Mouse (Mus musculus) limb, embryonic 13.5 days (tissue): ENCODE measurements at regions not wholly inside any gene's neighbourhood (a gene's known extent, or its start where the extent isn't known, plus 50 kb on each side); places are given as distances from the start of the nearest gene placed in this dataset.

Experiments used
- ATAC-seq: fragments of 200-750 bp; cut with Nextera tagmentation; 2 replicates; pipeline ENCODE4 v1.8.0; 2017; ENCODE audit warnings: low read depth, moderate number of reproducible peaks, moderate TSS enrichment; ENCODE audit not compliant: low FRiP score
- H3K27ac ChIP-seq: fragments of 300-500 bp; sonication (generic); 2 replicates; pipeline ENCODE4 v1.5.1; 2015; ENCODE audit warnings: inconsistent platforms, mild to moderate bottlenecking, moderate library complexity
- H3K27me3 ChIP-seq: fragments of 300-500 bp; sonication (generic); 2 replicates; pipeline ENCODE4 v1.6.1; 2015; ENCODE audit warnings: mild to moderate bottlenecking, inconsistent platforms
- H3K36me3 ChIP-seq: fragments of 300-500 bp; sonication (generic); 2 replicates; pipeline ENCODE4 v1.6.1; 2015; ENCODE audit warnings: inconsistent platforms, mild to moderate bottlenecking, moderate library complexity
- H3K4me1 ChIP-seq: fragments of 300-500 bp; sonication (generic); 2 replicates; pipeline ENCODE4 v1.6.1; 2015; ENCODE audit warnings: inconsistent platforms
- H3K4me2 ChIP-seq: fragments of 300-500 bp; sonication (generic); replicated peaks from 2 replicates; pipeline ENCODE4 v1.6.1; 2015; ENCODE audit warnings: inconsistent platforms, mild to moderate bottlenecking, moderate library complexity
- H3K4me3 ChIP-seq: fragments of 300-500 bp; sonication (generic); 2 replicates; pipeline ENCODE4 v1.5.1; 2015; ENCODE audit warnings: moderate library complexity, mild to moderate bottlenecking, inconsistent platforms
- H3K9ac ChIP-seq: fragments of 300-500 bp; sonication (generic); 2 replicates; pipeline ENCODE4 v1.6.1; 2015; ENCODE audit warnings: mild to moderate bottlenecking, inconsistent platforms
- H3K9me3 ChIP-seq: fragments of 300-500 bp; sonication (generic); 2 replicates; pipeline ENCODE4 v1.6.1; 2016; ENCODE audit warnings: inconsistent platforms
- WGBS: fragments of 180-500 bp; shearing (Covaris S2); methylation state at CpG from one replicate; pipeline ENCODE4 v1.1.7; 2015; 5-methylcytosine and 5-hydroxymethylcytosine counted together

DNA sequence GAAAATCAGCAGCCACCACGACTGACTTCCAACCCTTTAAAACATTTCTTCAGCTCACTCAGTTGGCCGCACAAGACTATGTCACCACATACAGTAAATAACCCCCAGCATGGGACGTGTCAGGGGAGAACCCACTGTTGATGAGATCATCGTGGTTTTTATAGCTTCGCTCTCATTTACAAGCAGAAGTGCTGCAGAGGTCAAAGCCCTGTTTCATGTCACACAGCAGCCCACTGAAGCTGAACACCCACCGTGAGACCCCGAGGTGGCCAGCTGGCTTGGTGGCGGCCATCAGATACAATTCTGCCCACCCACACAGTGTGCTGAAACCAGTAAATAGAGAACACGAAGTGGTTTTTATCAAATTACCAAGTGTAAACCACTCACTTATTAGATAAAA is 503.7 kb downstream of the Fat4 start:
- Histone ChIP-seq H3K4me3 (no peak overlapping the region), H3K27me3 (no peaks in the 10 kb centered on the region), H3K27ac (no peak overlapping the region), H3K36me3 (no peaks in the 10 kb centered on the region), H3K9me3 (no peaks in the 10 kb centered on the region), H3K4me2 (no peak overlapping the region), H3K4me1 (peaks cover 6% of the 10 kb centered on the region; the same call in 1 of the 2 replicates), H3K9ac (no peak overlapping the region)
- WGBS, result 24% methylated on average over 9 of the region's 9 CpGs
- peak; percentile 77 for ATAC-seq

DNA sequence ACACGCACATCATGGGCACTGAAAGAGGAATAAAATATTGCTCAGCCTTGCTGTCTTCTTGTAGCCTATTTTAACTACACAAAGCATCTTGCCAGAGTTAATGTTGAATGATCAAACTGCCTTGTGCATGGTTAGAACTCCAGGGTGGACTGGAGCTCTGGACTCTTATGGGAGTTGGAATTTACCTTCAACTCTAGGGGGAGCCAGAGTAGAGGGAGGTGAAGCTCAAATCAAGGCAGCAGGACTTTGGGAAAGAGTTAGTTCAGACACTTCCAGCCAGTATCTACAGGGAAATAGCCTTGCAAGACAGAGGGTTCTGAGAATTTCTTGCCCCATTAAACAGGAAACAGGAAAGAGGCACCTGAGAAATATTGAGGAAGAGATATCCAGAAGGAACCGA is 505.3 kb downstream of the Fat4 start:
- no peak overlapping the region for H3K9ac ChIP-seq
- no peak for ATAC-seq
- H3K27ac ChIP-seq, result no peak overlapping the region
- H3K9me3 ChIP-seq, result no peaks in the 10 kb centered on the region
- H3K4me1 ChIP-seq, result peaks cover 6% of the 10 kb centered on the region; the same call in 1 of the 2 replicates
- WGBS, result 75% methylated on average over 2 of the region's 2 CpGs
- no peaks in the 10 kb centered on the region for H3K27me3 ChIP-seq
- no peak overlapping the region for H3K4me3 ChIP-seq
- no peak overlapping the region for H3K4me2 ChIP-seq
- no peaks in the 10 kb centered on the region for H3K36me3 ChIP-seq

DNA sequence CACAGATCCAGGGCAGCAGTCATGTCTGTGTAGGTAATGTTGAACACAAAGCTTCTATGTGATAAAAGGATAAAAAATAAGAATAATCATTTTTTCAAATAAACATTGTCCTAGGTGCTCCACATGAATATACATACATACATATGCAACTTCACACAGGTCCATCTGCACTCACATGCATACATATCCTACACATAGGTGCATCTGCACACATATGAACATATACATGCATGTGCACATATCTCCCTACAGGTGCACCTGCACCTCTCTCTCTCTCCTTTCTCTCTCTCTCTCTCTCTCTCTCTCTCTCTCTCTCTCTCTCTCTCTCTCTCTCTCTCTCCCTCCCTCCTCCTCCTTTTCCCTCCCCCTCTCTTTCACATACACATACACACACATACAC is 509.9 kb downstream of the Fat4 start:
- no peaks in the 10 kb centered on the region for H3K9me3 ChIP-seq
- H3K27ac ChIP-seq, result no peak overlapping the region
- H3K9ac ChIP-seq, result no peak overlapping the region
- no peaks in the 10 kb centered on the region for H3K27me3 ChIP-seq
- H3K4me3 ChIP-seq, result no peak overlapping the region
- ATAC-seq, result no peak
- no peak overlapping the region for H3K4me2 ChIP-seq
- H3K4me1 ChIP-seq, result no peaks in the 10 kb centered on the region; the same call in 1 of the 2 replicates
- H3K36me3 ChIP-seq, result no peaks in the 10 kb centered on the region

- Histone ChIP-seq H3K4me1 (no peaks in the 10 kb centered on the region; the same call in 1 of the 2 replicates), H3K36me3 (no peaks in the 10 kb centered on the region), H3K9ac (no peak overlapping the region), H3K27ac (no peak overlapping the region), H3K27me3 (no peaks in the 10 kb centered on the region), H3K4me3 (no peak overlapping the region), H3K9me3 (no peaks in the 10 kb centered on the region), H3K4me2 (no peak overlapping the region)
- 30% methylated on average over 3 of the region's 3 CpGs for WGBS
- no peak for ATAC-seq
Measured at GRCm38 (mm10) chr3:39397255-39397654, 510.5 kb downstream of the Fat4 start.

- H3K9me3 ChIP-seq, result no peaks in the 10 kb centered on the region
- WGBS, result 91% methylated on average over 2 of the region's 2 CpGs
- ATAC-seq, result no peak
Measured at GRCm38 (mm10) chr3:39397677-39398076, 510.9 kb downstream of the Fat4 start.

GRCm38 (mm10) chr3:39424778-39425642 is 538.3 kb downstream of the Fat4 start:
- 44% methylated on average over 5 of the region's 5 CpGs for WGBS
- Histone ChIP-seq H3K9me3 (no peaks in the 10 kb centered on the region), H3K36me3 (no peaks in the 10 kb centered on the region), H3K4me3 (no peak overlapping the region), H3K27me3 (no peaks in the 10 kb centered on the region), H3K9ac (no peak overlapping the region), H3K27ac (no peak overlapping the region), H3K4me2 (no peak overlapping the region), H3K4me1 (0 out of 2 replicates have a peak, but pooled peaks cover 6% of the 10 kb centered on the region)
- no peak for ATAC-seq

More at GRCm38 (mm10) chr3:39397677-39398076, 510.9 kb downstream of the Fat4 start:
- Histone ChIP-seq H3K9ac (no peak overlapping the region), H3K4me3 (no peak overlapping the region), H3K4me1 (no peaks in the 10 kb centered on the region; the same call in 1 of the 2 replicates), H3K4me2 (no peak overlapping the region), H3K27me3 (no peaks in the 10 kb centered on the region), H3K36me3 (no peaks in the 10 kb centered on the region), H3K27ac (no peak overlapping the region)

GRCm38 (mm10) chr3:39425643-39426016 is 538.9 kb downstream of the Fat4 start:
- no peak for ATAC-seq
- H3K4me1 ChIP-seq, result 0 out of 2 replicates have a peak, but pooled peaks cover 6% of the 10 kb centered on the region
- no peak overlapping the region for H3K9ac ChIP-seq
- H3K27ac ChIP-seq, result no peak overlapping the region
- H3K27me3 ChIP-seq, result no peaks in the 10 kb centered on the region
- no peaks in the 10 kb centered on the region for H3K9me3 ChIP-seq
- no peaks in the 10 kb centered on the region for H3K36me3 ChIP-seq
- 50% methylated on average over 2 of the region's 2 CpGs for WGBS
- no peak overlapping the region for H3K4me2 ChIP-seq
- H3K4me3 ChIP-seq, result no peak overlapping the region

- no peaks in the 10 kb centered on the region for H3K36me3 ChIP-seq
- peak overlapping the region; percentile 48 for H3K4me2 ChIP-seq
- WGBS, result 31% methylated on average over 10 of the region's 10 CpGs
- H3K4me3 ChIP-seq, result no peak overlapping the region
- no peaks in the 10 kb centered on the region for H3K27me3 ChIP-seq
- no peak overlapping the region for H3K9ac ChIP-seq
- H3K9me3 ChIP-seq, result 0 out of 2 replicates have a peak, but pooled peaks cover 6% of the 10 kb centered on the region
- H3K27ac ChIP-seq, result no peak overlapping the region
- peaks cover 13% of the 10 kb centered on the region; the same call in 1 of the 2 replicates for H3K4me1 ChIP-seq
- ATAC-seq, result peak; percentile 71; the same call in 1 of the 2 replicates
Measured at GRCm38 (mm10) chr3:39443328-39443727, 556.6 kb downstream of the Fat4 start.

DNA sequence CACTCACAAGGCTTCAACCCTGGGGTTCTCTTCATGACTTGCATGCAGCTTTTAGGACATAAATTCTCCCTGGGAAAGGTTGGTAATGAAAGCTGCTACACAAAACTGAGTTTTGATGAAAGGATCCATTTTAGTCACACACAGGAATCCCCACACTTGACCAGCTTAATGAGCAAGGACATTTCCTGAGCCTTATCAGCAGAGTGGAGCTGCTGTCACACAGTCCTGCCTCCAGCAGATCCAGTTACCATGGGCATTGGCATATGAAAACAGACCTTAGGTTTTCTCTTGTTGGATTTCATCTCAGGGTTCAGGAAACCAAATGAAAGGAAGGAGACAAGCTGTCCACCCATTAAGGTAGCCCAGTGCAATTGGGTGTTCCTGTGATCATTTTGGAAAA is 568.9 kb downstream of the Fat4 start:
- Histone ChIP-seq H3K4me3 (no peak overlapping the region), H3K27me3 (no peaks in the 10 kb centered on the region), H3K4me2 (no peak overlapping the region), H3K27ac (no peak overlapping the region; the same call in 1 of the 2 replicates), H3K4me1 (peaks cover 10% of the 10 kb centered on the region), H3K9ac (no peak overlapping the region), H3K36me3 (no peaks in the 10 kb centered on the region), H3K9me3 (no peaks in the 10 kb centered on the region)
- ATAC-seq, result no peak

DNA sequence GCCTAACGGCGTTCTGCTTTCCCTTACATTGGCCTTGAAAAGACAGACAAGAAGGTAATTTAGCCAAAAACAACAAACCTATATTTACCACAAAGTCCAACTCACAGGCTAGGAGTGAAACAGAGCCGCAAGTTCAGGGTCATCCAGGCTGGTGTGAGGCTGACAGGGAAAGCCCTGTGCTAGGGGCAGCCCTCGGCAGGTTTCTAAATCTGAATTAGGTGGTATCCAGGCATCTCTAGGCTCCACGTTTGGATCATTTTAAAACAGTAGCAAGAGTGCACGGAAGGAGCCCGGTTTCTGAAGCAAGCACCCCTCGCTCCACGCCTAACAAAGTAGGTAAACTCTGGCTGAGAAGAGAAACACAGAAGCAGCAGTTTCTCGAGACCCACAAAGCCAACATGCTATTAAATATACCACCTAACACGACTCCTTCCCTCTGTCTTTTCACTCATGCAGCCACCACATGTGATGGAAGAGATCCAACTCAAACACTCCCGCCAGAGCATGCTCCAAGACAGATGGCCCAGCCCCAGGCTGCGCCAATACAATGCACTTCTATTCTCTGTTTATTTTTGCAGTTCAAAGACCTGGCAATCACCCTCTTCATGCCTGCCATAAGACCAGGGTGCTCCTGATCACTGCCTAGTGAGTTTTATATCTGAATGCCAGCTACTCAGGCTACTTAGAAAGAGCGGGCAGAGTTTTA is 573.6 kb downstream of the Fat4 start:
- WGBS, result 49% methylated on average over 14 of the region's 14 CpGs
- Histone ChIP-seq H3K9ac (no peak overlapping the region), H3K36me3 (no peaks in the 10 kb centered on the region), H3K27me3 (no peaks in the 10 kb centered on the region), H3K4me2 (peak overlapping the region; percentile 44), H3K4me3 (0 out of 2 replicates have a peak overlapping the region, but pooled peaks have one; percentile 9), H3K9me3 (no peaks in the 10 kb centered on the region), H3K4me1 (peaks cover 15% of the 10 kb centered on the region), H3K27ac (peak overlapping the region; percentile 85)
- peak; percentile 89 for ATAC-seq

GRCm38 (mm10) chr3:39461561-39461960 is 574.8 kb downstream of the Fat4 start:
- WGBS, result 95% methylated on average over 4 of the region's 4 CpGs
- no peaks in the 10 kb centered on the region for H3K9me3 ChIP-seq
- H3K4me3 ChIP-seq, result no peak overlapping the region
- no peak overlapping the region for H3K27ac ChIP-seq
- ATAC-seq, result no peak
- H3K27me3 ChIP-seq, result no peaks in the 10 kb centered on the region
- H3K36me3 ChIP-seq, result no peaks in the 10 kb centered on the region
- H3K9ac ChIP-seq, result no peak overlapping the region
- peaks cover 17% of the 10 kb centered on the region for H3K4me1 ChIP-seq
- no peak overlapping the region for H3K4me2 ChIP-seq

DNA sequence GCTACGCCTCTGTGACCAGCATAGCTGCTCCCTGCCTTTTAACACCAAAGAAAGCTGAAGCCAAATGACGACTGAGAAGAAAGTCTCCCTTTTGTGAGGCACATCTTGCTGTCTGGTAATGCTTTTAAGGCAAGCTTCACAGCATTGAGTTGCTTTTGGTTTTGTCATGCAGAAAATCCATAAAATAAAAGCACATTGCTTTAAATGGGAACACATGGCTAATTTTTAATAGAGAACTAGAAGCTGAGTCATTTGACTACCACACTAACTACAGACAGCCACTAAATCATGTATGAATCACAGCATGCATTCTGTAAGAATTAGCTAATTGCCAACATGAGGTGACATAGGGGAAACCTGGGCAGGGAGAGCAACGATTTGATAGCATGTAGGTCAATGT is 579.1 kb downstream of the Fat4 start:
- Histone ChIP-seq H3K27me3 (no peaks in the 10 kb centered on the region), H3K9me3 (no peaks in the 10 kb centered on the region), H3K4me1 (peaks cover 9% of the 10 kb centered on the region), H3K4me3 (no peak overlapping the region), H3K9ac (no peak overlapping the region), H3K4me2 (no peak overlapping the region), H3K36me3 (no peaks in the 10 kb centered on the region), H3K27ac (no peak overlapping the region)
- no peak for ATAC-seq
- WGBS, result 51% methylated on average over 3 of the region's 3 CpGs
